Mouse (Mus musculus) retina, embryonic 14.5 days (tissue): ENCODE measurements around the gene Rab11fip5.
A peak's percentile ranks its signal among the peaks of the same experiment; 100 is the strongest.

Experiments used
- DNase-seq: peaks from one replicate; pipeline ENCODE4 v3.0.0-alpha.2; 2015; ENCODE audit warnings: low spot score

The Rab11fip5 gene

DNA sequence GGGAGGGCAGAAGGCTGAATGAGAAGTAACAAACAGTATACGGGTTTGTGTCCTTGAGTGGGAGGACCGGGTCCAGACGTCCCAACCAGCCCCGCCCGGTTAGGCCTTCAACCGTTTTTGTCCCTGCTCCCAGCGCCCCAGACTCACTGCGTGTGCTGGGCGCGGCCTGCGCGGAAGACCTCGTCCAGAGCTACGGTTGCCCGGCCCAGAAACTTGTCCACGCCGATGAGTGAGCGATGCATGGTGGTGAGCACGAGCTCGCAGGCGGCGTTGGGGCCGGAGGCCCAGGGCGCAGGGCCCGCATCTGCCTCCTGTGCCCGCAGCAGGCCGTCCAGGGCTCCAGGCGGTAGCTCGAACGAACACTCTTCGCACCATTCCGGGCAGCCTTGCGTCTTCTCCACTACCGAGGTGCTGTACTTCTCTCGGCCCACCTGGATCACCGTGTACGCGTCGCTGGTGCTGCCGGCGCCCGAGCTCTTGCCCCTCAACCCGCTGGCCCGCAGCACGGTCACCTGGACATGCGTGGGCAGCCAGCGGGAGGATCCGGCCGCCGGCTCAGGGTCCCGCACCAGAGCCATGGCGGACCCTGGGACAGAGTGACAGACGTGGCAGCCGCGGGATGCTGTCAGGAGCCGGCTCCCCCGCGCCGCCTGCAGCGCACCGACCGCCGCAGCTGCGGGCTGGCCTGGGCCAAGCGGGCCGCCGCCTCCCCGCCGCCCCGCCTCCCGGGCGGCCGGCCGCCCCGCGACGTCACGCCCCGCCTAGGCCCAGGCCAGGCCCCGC is at the start of gene Rab11fip5:
Gene Rab11fip5, minus strand, starts transcription at position 684 of the 783 bp plus-strand sequence.
- DNase-seq: peak; percentile 44

GRCm38 (mm10) chr6:85423836-85424379 is 49.5 kb upstream of the Rab11fip5 start, which contains the start of gene Noto:
Gene Noto (plus strand): TSS chr6:85423886.
- DNase-seq: no peak

DNA sequence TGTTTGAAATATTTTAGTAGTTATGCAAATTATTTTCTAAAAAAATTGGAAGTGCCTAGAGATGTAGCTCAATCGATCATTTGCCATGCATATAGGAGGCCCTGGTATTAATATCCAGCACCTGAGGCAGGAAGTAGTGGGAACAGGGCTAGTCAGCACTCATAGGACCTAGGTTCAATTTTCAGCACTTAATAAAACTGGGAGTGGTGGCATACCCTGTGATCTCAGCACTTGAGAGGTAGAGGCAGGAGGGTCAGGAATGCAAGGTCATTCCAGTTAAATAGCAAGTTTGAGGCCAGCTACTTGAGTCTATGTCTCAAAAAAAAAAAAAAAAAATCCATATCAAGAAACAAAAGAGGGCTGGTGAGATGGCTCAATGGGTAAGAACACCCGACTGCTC is 44.7 kb upstream of the Rab11fip5 start:
- DNase-seq: no peak

DNA sequence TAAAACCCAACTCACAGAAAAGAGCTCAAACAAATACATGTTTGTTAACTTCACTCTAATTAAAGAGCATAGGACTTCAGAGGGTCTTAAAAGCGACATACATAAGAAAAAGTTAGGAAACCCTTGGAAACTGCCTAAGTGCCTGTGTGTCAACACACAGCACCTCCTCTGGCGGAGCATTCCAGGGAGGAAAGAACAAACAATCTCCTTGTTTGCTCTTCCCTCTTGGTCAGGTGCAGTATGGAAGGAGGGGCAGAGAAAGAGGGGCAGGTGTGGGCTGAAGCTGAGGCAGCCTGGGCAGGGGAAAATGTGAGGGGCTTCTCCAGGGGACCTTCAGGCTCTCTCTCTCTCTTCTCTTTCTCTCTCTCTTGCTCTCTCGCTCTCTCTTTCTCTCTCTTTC is 41.4 kb upstream of the Rab11fip5 start:
- no peak for DNase-seq

GRCm38 (mm10) chr6:85410771-85411273 is 36.4 kb upstream of the Rab11fip5 start:
- DNase-seq: peak; percentile 85

GRCm38 (mm10) chr6:85409003-85409402 is 34.6 kb upstream of the Rab11fip5 start:
- DNase-seq: peak; percentile 61

DNA sequence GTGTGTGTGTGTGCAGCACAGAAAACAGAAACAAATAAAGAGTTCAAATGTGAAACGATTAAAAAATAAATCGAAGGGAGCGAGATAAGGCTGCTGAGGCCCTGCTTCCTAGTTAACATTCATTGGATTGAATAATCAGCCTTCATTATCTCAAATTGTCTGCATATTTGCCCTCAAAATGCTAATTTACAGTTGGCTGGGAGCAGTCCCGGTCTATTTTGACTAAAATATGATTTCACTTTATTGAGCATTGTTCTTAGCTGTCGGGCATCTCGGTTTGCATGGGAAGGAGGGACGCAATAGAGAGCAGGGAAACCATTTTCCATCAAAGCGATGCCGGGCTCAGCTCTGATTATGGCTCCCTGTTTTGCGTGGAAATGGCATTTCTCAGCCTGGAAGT is 28.6 kb upstream of the Rab11fip5 start:
- no peak for DNase-seq

DNA sequence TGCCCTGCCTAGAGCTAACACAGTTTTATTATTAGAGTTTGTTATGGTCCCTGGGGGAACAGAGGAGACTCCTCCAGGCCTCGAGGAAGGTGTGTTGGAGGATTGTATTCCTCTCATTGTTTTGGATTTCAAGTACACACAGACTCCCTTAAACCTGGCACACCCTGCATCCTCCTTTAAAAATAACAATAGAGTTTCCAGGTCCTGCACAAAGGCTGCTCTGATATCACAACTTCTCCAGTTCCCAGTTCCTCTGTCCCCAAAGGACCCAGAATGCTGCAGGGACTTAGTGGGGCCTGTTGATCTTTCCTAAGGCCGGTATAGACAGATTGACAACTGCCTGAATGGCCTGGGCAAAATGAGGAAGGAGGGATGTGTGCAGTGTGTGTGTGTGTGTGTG is 28.2 kb upstream of the Rab11fip5 start:
- no peak for DNase-seq

- DNase-seq: no peak
Measured at GRCm38 (mm10) chr6:85399715-85400114, 25.3 kb upstream of the Rab11fip5 start.

DNA sequence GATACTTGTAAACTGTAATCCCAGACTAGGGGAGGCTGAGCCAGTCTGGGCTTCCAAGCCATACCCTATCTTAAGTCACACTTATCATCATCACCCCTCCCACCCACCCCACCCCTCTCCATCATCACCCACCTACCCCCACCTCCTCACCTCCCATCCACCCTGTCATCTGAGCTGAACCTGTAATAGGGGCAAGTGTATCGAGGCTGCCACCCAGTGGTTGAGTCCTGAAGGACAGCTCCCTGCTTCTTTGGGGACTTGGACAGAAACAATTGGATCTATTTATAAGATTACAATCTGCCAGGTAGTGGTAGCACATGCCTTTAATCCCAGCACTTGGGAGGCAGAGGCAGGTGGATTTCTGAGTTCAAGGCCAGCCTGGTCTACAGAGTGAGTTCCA is 22.7 kb upstream of the Rab11fip5 start:
- peak; percentile 51 for DNase-seq

GRCm38 (mm10) chr6:85395360-85395759 is 20.9 kb upstream of the Rab11fip5 start:
- DNase-seq: no peak

GRCm38 (mm10) chr6:85391803-85392202 is 17.4 kb upstream of the Rab11fip5 start:
- peak; percentile 77 for DNase-seq

GRCm38 (mm10) chr6:85388608-85389007 is 14.2 kb upstream of the Rab11fip5 start:
- no peak for DNase-seq

GRCm38 (mm10) chr6:85382791-85383190 is 8.4 kb upstream of the Rab11fip5 start:
- DNase-seq: no peak

- no peak for DNase-seq
Measured at GRCm38 (mm10) chr6:85381648-85382020, 7.2 kb upstream of the Rab11fip5 start.

GRCm38 (mm10) chr6:85380901-85381647 is 6.6 kb upstream of the Rab11fip5 start:
- no peak for DNase-seq

DNA sequence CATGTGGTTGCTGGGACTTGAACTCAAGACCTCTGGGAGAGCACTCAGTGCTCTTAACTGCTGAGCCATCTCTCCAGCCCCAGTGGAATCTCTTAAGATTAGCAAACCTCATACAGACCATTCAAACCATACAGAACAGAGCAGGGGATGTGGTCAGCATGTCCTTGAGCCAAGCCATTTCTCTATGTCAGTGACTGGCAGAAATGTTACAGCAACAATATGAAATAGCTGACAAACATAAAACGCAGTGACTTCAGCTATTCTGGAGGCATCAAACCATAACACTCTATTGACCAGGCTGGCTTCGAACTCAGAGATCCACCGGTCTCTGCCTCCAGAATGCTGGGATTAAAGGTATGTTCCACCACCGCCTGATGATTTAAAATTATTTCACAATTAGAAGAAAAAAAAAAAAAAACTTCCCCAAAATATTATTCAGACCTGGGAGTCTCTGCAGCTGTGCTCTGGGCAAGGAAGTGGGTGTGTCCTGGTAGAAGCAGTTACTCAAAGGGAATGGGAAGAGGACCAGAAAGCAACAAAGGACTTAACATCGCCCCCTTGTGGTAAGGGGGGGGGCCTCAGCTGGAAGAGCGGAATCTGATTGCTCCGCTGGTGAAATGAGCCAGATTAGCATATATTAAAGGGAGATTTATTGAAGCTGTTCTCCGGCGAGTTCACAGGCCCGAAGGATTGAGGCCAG is 5.9 kb upstream of the Rab11fip5 start:
- DNase-seq: peak; percentile 91

DNA sequence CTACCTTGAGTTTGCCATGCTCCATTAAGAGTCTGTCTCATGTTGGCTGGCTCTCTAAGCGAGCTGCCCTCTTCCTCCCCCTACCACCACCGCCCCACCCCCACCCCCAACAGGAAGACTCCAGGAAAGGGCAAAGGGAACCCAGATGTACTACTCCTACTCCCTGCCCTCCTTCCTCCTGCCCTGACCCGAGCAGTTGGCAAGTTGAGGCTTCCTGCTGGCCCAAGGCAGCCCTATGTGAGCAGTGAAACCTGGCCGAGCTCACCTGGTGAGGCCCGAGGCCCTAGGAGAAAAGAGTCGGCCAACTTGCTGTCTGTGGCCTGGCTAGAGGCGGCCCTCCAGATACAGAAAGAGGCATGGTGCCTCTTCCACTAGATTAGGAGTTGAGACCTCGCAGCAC is 4.2 kb upstream of the Rab11fip5 start:
- DNase-seq: no peak

DNA sequence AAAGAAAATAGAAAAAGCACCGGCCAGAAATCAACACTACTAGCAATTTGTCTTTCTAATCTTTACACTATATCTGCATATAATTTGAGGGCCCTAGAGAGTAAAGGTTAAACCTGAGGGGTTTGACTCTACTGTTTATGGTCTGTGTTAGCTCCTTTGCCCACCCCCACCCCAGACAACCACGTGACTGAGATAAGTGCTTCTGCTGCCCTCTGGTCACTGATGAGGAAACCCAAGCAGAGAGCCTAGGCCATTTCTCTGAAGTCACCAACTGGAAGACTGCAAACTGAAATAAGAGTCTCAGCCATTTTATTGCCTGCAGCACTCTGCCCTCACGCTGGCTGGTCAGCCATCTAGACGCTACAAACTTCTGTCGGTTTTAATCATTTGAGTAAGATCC is 3.4 kb upstream of the Rab11fip5 start:
- no peak for DNase-seq

DNA sequence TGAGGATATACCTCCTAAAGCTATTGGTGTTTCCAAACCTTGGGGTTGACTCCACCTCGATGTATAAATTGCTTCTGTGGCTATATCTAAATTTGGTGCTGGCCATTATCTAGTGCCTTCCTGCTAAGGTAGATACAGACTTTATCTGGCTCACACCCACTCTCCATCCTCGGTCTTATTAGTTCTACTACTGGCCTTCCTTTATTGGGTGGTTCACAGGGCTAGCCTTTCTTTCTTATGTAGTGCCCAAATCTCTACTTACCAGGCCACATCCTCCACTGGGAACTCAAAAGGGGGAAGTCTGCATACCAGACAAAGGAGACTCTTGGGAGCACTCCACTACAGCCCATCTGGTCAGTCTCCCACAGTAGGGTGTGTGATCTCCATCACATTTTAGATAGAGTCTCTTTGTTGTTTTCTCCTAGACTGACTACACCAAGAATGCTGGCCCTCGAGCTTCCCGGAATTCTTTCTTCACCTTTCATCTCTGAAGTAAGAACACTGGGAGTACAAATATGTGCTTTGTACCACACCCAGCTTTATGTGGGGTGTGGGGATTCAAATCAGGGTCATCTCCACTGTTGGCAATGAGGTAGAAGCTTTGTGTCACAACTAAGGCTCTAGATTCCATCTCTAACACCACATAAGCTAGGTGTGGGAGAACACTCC is 2.8 kb upstream of the Rab11fip5 start:
- DNase-seq: no peak

DNA sequence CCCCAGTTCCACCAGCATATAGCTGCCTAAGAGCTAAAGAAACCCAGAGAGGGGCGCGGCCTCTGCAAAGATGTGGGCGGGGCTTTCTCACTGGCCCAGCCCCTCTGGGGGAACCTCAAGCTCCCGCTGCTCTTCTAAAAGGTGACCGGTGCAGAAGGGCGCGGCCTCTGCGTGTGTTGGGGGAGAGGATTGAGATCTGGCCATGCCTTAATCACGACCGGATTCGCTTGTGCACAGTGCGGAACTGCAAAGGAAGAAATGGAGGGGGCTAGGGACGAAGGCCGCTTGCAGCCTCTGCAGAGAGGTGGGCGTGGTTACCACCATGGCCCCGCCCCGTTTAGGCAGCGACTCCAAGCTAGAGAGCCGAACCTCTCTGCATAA is 290 bp upstream of the Rab11fip5 start:
- peak; percentile 99 for DNase-seq
